Mouse (Mus musculus) intestine, postnatal 0 days (tissue): ENCODE measurements around the gene Ifna11. TPM values are rescaled to one million over a fixed set of nuclear protein-coding genes. Genes with fewer than 3 reads are reported as not detected.

Experiments
- ATAC-seq: fragments of 200-750 bp; cut with Nextera tagmentation; 2 replicates; pipeline ENCODE4 v1.8.0; 2017; ENCODE audit warnings: mild to moderate bottlenecking, moderate TSS enrichment, moderate library complexity
- H3K27ac ChIP-seq: fragments of 300-500 bp; sonication (generic); 2 replicates; pipeline ENCODE4 v1.5.1; 2014; ENCODE audit warnings: mild to moderate bottlenecking, low read depth, low read length, moderate library complexity
- H3K27me3 ChIP-seq: fragments of 300-500 bp; sonication (generic); replicated peaks from 2 replicates; pipeline ENCODE4 v1.6.1; 2014; ENCODE audit warnings: low read length, mixed read lengths; ENCODE audit not compliant: control insufficient read depth, insufficient read depth
- H3K36me3 ChIP-seq: fragments of 300-500 bp; sonication (generic); 2 replicates; pipeline ENCODE4 v1.6.1; 2014; ENCODE audit warnings: mild to moderate bottlenecking, moderate library complexity; ENCODE audit not compliant: control insufficient read depth, insufficient read depth
- H3K4me1 ChIP-seq: fragments of 300-500 bp; sonication (generic); replicated peaks from 2 replicates; pipeline ENCODE4 v1.6.1; 2014; ENCODE audit warnings: antibody characterized with exemption, low read length, mixed read lengths; ENCODE audit not compliant: control insufficient read depth, insufficient read depth
- H3K4me2 ChIP-seq: fragments of 300-500 bp; sonication (generic); replicated peaks from 2 replicates; pipeline ENCODE4 v1.6.1; 2014; ENCODE audit warnings: low read depth, mild to moderate bottlenecking, moderate library complexity
- H3K4me3 ChIP-seq: fragments of 300-500 bp; sonication (generic); 2 replicates; pipeline ENCODE4 v1.5.1; 2014; ENCODE audit warnings: low read depth, low read length
- H3K9ac ChIP-seq: fragments of 300-500 bp; sonication (generic); 2 replicates; pipeline ENCODE4 v1.6.1; 2014; ENCODE audit warnings: mild to moderate bottlenecking, low read depth, low read length
- H3K9me3 ChIP-seq: fragments of 300-500 bp; sonication (generic); 2 replicates; pipeline ENCODE4 v1.6.1; 2016; ENCODE audit warnings: mixed run types; ENCODE audit not compliant: control insufficient read depth
- CTCF ChIP-seq: sonication (generic); IDR thresholded peaks from 2 replicates; pipeline ENCODE4 v1.5.1; 2016; ENCODE audit warnings: low read depth, mild to moderate bottlenecking, control low read depth, antibody characterized with exemption, moderate library complexity
- WGBS: fragments of 180-500 bp; shearing (Covaris S2); extraction: QIAGEN DNeasy Blood & Tissue Kit; methylation state at CpG from one replicate; pipeline ENCODE4 v1.1.7; 2014; 5-methylcytosine and 5-hydroxymethylcytosine counted together
- polyA plus RNA-seq: library from polyadenylated mRNA; unstranded; fragments of >200 nt; fragmentation: Nextera tagmentation; extraction: Ambion mirVana; gene quantifications from 2 replicates; pipeline ENCODE4 v1.2.1, GENCODE M21; 2015

Ifna11 gene
- polyA plus RNA-seq, 1 experiment from 2014 or later, result not detected

DNA sequence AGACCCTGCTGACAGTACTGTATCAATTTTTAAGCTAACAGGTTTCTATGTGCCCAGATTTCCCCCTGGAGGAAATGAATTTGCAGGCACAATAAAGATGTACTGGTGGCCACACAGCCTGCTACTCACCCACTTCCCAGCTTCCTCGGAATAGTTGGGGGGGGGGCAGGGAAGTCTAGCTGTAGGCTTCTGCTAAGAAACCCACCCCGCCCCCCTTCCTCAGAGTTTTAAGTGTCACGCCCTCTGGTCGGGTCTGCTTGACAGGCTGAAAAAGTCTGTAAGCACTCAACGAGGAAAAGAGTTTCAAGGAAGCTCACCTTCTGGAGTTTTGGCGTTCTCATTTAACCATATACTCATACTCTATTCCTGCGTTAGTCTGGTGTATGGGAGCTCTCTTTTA is 43.5 kb downstream of the Ifna11 start:
- ATAC-seq, result no peak
- Histone ChIP-seq H3K27ac (no peak overlapping the region), H3K9me3 (no peaks in the 10 kb centered on the region), H3K4me2 (no peak overlapping the region), H3K27me3 (no peaks in the 10 kb centered on the region), H3K9ac (no peak overlapping the region), H3K4me1 (no peaks in the 10 kb centered on the region), H3K36me3 (no peaks in the 10 kb centered on the region), H3K4me3 (no peak overlapping the region)
- no peak for TF ChIP-seq CTCF
- WGBS, result 17% methylated on average over 7 of the region's 7 CpGs

DNA sequence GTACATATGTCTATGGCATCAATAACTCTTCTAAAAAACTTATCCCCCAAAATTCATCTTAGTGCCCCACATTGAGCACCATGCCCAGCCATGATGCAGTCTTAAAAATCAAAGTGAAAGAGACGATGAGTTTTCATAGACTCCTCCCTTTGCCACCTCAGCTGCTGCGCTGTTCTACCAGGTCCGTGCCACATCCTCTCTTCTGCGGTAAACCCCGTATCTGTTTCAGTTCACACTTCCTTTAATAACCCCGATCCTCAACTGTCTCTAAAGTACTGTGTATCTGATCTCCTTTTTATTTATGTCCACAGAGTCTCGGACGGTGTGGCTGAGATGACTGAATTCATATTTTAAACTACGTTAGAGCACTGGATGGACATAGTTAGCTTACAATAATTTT is 44.8 kb downstream of the Ifna11 start:
- Histone ChIP-seq H3K27ac (no peak overlapping the region), H3K27me3 (no peaks in the 10 kb centered on the region), H3K4me1 (no peaks in the 10 kb centered on the region), H3K9me3 (no peaks in the 10 kb centered on the region), H3K36me3 (no peaks in the 10 kb centered on the region), H3K4me3 (no peak overlapping the region), H3K4me2 (no peak overlapping the region), H3K9ac (no peak overlapping the region)
- no peak for ATAC-seq
- no peak for TF ChIP-seq CTCF
- 71% methylated on average over 9 of the region's 9 CpGs for WGBS

DNA sequence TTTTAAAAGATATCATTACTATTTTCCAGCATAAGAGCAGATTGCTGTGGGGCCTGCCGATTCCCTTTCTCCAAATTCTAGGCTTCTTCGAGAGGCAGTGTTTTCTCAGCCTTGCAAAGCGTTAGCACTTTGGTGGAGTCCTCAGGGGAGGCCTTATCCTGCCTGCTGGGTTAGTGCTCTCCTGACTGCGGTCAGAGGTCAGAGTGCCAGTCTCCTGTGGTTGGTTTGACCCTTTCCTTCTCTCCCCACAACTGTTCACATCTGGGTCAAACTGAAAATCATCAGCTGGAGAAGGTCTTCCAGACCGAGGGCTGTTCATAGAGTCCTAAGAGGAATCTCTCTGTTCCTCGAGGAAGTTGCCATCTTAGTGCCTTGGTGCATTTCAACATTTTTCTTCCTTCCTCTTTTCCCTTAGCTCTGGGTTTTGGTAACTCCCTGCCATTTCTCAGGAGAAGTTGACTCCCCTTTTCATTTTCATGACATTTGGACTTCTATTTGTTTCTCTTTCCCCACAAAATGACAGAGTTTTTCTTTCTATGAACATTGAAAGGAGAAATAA is 45.3 kb downstream of the Ifna11 start:
- H3K36me3 ChIP-seq, result no peaks in the 10 kb centered on the region
- no peak overlapping the region for H3K27ac ChIP-seq
- no peak overlapping the region for H3K9ac ChIP-seq
- ATAC-seq, result no peak
- TF ChIP-seq CTCF, result no peak
- no peaks in the 10 kb centered on the region for H3K4me1 ChIP-seq
- no peaks in the 10 kb centered on the region for H3K9me3 ChIP-seq
- 63% methylated on average over 6 of the region's 6 CpGs for WGBS
- H3K4me2 ChIP-seq, result no peak overlapping the region
- H3K27me3 ChIP-seq, result no peaks in the 10 kb centered on the region
- no peak overlapping the region for H3K4me3 ChIP-seq

DNA sequence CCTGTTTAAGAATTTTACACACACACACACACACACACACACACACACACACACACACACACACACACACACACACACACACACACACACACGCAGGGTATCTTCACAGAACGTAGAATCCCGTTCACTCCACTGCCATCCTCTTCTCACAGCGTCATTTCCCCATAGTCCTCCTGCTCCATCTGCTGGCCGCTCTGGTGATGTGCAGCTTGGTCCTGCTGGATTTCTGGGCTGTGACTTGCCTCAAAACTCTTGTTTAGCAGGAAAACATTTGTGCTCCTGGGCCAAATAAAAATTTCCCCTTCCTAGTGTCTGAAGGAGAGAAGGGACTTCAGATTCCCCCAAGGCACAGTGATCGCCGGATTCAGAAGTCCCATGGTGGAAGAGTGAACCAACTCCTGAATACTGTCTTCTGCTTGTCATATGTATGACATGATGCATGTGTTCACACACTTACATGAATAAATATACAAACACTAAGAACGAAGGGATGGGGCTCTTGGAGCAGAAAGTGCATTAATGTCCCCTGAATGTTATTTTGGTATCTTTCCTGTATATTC is 47.7 kb downstream of the Ifna11 start:
- Histone ChIP-seq H3K9me3 (no peaks in the 10 kb centered on the region), H3K27me3 (no peaks in the 10 kb centered on the region), H3K9ac (no peak overlapping the region)

DNA sequence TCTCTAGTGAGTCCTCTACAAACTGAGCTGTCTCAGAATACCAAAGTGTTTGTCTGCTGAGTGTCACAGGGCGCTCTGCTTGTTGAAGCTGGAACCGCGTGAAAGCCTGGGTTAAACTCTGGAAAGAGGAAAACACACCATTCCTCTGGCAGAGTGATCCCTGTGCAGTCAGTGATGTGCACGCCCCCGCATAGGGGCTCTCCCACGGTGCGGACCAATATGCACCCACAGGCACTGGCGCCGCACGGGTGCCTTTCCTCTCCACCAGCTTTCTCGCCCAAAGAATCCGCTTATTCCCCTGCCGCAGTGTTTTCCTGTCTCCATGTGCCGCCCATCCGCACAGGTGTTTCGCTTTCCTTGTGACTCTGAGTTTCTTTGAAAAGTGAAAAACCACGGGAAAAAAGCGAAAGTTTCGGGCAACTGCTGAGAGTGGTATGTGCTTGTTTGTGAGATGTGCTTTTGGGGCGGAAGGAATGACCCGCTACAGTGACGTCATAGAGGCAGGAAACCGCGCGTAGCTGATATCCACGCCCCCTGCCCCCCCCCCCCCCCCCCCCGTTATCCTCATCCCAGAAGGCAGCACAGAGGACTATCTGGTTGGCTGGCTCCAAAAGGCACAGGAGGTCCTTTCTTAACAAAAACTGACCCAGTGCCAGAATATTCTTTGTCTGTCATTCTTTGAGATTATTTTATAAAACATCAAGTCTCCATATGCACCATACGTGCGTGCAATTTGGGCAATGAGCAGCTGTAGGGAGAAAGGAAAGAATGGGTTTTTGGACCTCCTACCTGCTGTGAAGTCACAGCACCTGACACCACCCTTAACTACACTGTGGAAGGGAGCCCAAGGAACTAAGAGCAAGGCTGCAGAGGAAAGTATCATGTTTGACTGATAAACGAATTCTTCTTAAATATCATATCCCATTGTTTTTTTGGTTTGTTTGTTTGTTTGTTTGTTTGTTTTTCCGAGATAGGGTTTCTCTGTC is 48.5 kb downstream of the Ifna11 start:
- peak overlapping the region; percentile 53; the same call in 1 of the 2 replicates for H3K9ac ChIP-seq
- no peaks in the 10 kb centered on the region for H3K9me3 ChIP-seq
- no peak overlapping the region for H3K27ac ChIP-seq
- H3K36me3 ChIP-seq, result no peaks in the 10 kb centered on the region
- 8% methylated on average over 31 of the region's 31 CpGs for WGBS
- no peaks in the 10 kb centered on the region for H3K27me3 ChIP-seq
- H3K4me3 ChIP-seq, result peak overlapping the region; percentile 47
- peak; percentile 32 for ATAC-seq
- H3K4me2 ChIP-seq, result peak overlapping the region; percentile 82
- no peak for TF ChIP-seq CTCF
- H3K4me1 ChIP-seq, result no peaks in the 10 kb centered on the region

More for the DNA sequence above, 47.7 kb downstream of the Ifna11 start:
- Histone ChIP-seq H3K4me2 (peak overlapping the region; percentile 82), H3K36me3 (no peaks in the 10 kb centered on the region), H3K27ac (no peak overlapping the region), H3K4me3 (peak overlapping the region; percentile 47), H3K4me1 (no peaks in the 10 kb centered on the region)
- TF ChIP-seq CTCF, result peak; percentile 95
- 1% methylated on average over 7 of the region's 8 CpGs for WGBS
- ATAC-seq, result peak; percentile 55; the same call in 1 of the 2 replicates

Other genes with a start within 250 kb of the Ifna11 start
- gene Ifna14, start 248.2 kb upstream of the Ifna11 start, polyA plus RNA-seq, result not detected in 2 replicates
- gene Ifna9, start 227.6 kb upstream of the Ifna11 start, polyA plus RNA-seq, result not detected in 2 replicates
- not detected in 2 replicates for gene Ifna12, start 216.6 kb upstream of the Ifna11 start, polyA plus RNA-seq
- gene C87499, start 185.5 kb upstream of the Ifna11 start, polyA plus RNA-seq, result not detected in 2 replicates
- not detected in 2 replicates for gene Ifna13, start 175.5 kb upstream of the Ifna11 start, polyA plus RNA-seq
- gene Ifna16, start 143.0 kb upstream of the Ifna11 start, polyA plus RNA-seq, result not detected in 2 replicates
- gene Ifna2, start 136.0 kb upstream of the Ifna11 start, polyA plus RNA-seq, result not detected in 2 replicates
- gene Ifnab, start 128.6 kb upstream of the Ifna11 start, polyA plus RNA-seq, result not detected in 2 replicates
- 0.16 and 0.43 TPM in 2 replicates for gene Gm26566, start 98.2 kb upstream of the Ifna11 start, polyA plus RNA-seq
- 40.5 and 42.5 TPM in 2 replicates for gene Klhl9, start 97.5 kb upstream of the Ifna11 start, polyA plus RNA-seq
- gene Gm13271, start 65.1 kb upstream of the Ifna11 start, polyA plus RNA-seq, result not detected in 2 replicates
- gene Gm13283, start 59.8 kb upstream of the Ifna11 start, polyA plus RNA-seq, result 0.20 TPM in 1 of 2 replicates, not detected in the other
- gene Gm13290, start 46.1 kb upstream of the Ifna11 start, polyA plus RNA-seq, result 0.13 TPM in 1 of 2 replicates, not detected in the other
- gene Gm13289, start 43.0 kb upstream of the Ifna11 start, polyA plus RNA-seq, result not detected in 2 replicates
- not detected in 2 replicates for gene Gm13272, start 40.1 kb upstream of the Ifna11 start, polyA plus RNA-seq
- 0.18 TPM in 1 of 2 replicates, not detected in the other for gene Ifnz, start 37.8 kb upstream of the Ifna11 start, polyA plus RNA-seq
- not detected in 2 replicates for gene Gm13276, start 34.2 kb upstream of the Ifna11 start, polyA plus RNA-seq
- not detected in 2 replicates for gene Gm13277, start 31.3 kb upstream of the Ifna11 start, polyA plus RNA-seq
- not detected in 2 replicates for gene Gm13278, start 28.4 kb upstream of the Ifna11 start, polyA plus RNA-seq
- not detected in 2 replicates for gene Gm13275, start 25.5 kb upstream of the Ifna11 start, polyA plus RNA-seq
- gene Gm13279, start 22.6 kb upstream of the Ifna11 start, polyA plus RNA-seq, result not detected in 2 replicates
- gene Gm13285, start 20.3 kb upstream of the Ifna11 start, polyA plus RNA-seq, result 0.37 and 0.42 TPM in 2 replicates
- not detected in 2 replicates for gene Gm13287, start 16.7 kb upstream of the Ifna11 start, polyA plus RNA-seq
- gene Gm13288, start 14.4 kb upstream of the Ifna11 start, polyA plus RNA-seq, result not detected in 2 replicates
- gene Ifna7, start 3.7 kb upstream of the Ifna11 start, polyA plus RNA-seq, result not detected in 2 replicates
- gene Ifna6, start 7.5 kb downstream of the Ifna11 start, polyA plus RNA-seq, result not detected in 2 replicates
- not detected in 2 replicates for gene Ifna5, start 15.6 kb downstream of the Ifna11 start, polyA plus RNA-seq
- not detected in 2 replicates for gene Ifna4, start 21.9 kb downstream of the Ifna11 start, polyA plus RNA-seq
- not detected in 2 replicates for gene Ifna1, start 30.1 kb downstream of the Ifna11 start, polyA plus RNA-seq
- not detected in 2 replicates for gene Ifne, start 60.2 kb downstream of the Ifna11 start, polyA plus RNA-seq